Mouse (Mus musculus): ENCODE measurements at regions not wholly inside any gene's neighbourhood (a gene's known extent, or its start where the extent isn't known, plus 50 kb on each side); places are given as distances from the start of the nearest gene placed in this dataset.

- Histone ChIP-seq H3K4me2 (ENCODE audit: low read depth, low read length, severe bottlenecking) (no peak overlapping the region), H3K4me3 (ENCODE audit: low read depth, low read length) (no peak overlapping the region), H3K27me3 (ENCODE audit: control insufficient read depth, insufficient read depth, low read length) (no peaks in the 10 kb centered on the region), H3K9ac (ENCODE audit: low read length) (no peak overlapping the region), H3K27ac (ENCODE audit: low read depth, low read length) (no peak overlapping the region), H3K36me3 (ENCODE audit: control insufficient read depth, insufficient read depth, low read length) (no peaks in the 10 kb centered on the region), H3K4me1 (replicated peaks; ENCODE audit: control insufficient read depth, insufficient read depth, low read length) (no peaks in the 10 kb centered on the region), H3K9me3 (ENCODE audit: control insufficient read depth, low read length) (no peaks in the 10 kb centered on the region)
- no peak for ATAC-seq (replicated peaks; ENCODE audit: low FRiP score)
- 51% methylated on average over 1 of the region's 1 CpGs for WGBS
- DNase-seq (ENCODE audit: low spot score): no peak
Measured at GRCm38 (mm10) chr9:91140651-91141050, 221.6 kb upstream of the Zic4 start.

GRCm38 (mm10) chr9:91151893-91152292 is 210.3 kb upstream of the Zic4 start:
- WGBS: 88% methylated on average over 11 of the region's 11 CpGs

GRCm38 (mm10) chr9:91159311-91159710 is 202.9 kb upstream of the Zic4 start:
- H3K36me3 ChIP-seq (ENCODE audit: control insufficient read depth, insufficient read depth, low read length): no peaks in the 10 kb centered on the region
- H3K9me3 ChIP-seq (ENCODE audit: control insufficient read depth, low read length): no peaks in the 10 kb centered on the region
- ATAC-seq (replicated peaks; ENCODE audit: low FRiP score): no peak
- H3K4me3 ChIP-seq (ENCODE audit: low read depth, low read length): no peak overlapping the region
- H3K4me1 ChIP-seq (replicated peaks; ENCODE audit: control insufficient read depth, insufficient read depth, low read length): no peaks in the 10 kb centered on the region
- H3K27me3 ChIP-seq (ENCODE audit: control insufficient read depth, insufficient read depth, low read length): no peaks in the 10 kb centered on the region
- no peak overlapping the region for H3K4me2 ChIP-seq (ENCODE audit: low read depth, low read length, severe bottlenecking)
- WGBS: 90% methylated on average over 2 of the region's 2 CpGs
- H3K9ac ChIP-seq (ENCODE audit: low read length): no peak overlapping the region
- no peak overlapping the region for H3K27ac ChIP-seq (ENCODE audit: low read depth, low read length)
- no peak for DNase-seq (ENCODE audit: low spot score)

More at GRCm38 (mm10) chr9:91151893-91152292, 210.3 kb upstream of the Zic4 start:
- H3K36me3 ChIP-seq (ENCODE audit: control insufficient read depth, insufficient read depth, low read length): no peaks in the 10 kb centered on the region
- H3K9ac ChIP-seq (ENCODE audit: low read length): no peak overlapping the region
- no peaks in the 10 kb centered on the region for H3K9me3 ChIP-seq (ENCODE audit: control insufficient read depth, low read length)
- no peak overlapping the region for H3K27ac ChIP-seq (ENCODE audit: low read depth, low read length)
- H3K4me3 ChIP-seq (ENCODE audit: low read depth, low read length): no peak overlapping the region
- DNase-seq (ENCODE audit: low spot score) (no peak), ATAC-seq (replicated peaks; ENCODE audit: low FRiP score) (no peak)
- no peak overlapping the region for H3K4me2 ChIP-seq (ENCODE audit: low read depth, low read length, severe bottlenecking)
- no peaks in the 10 kb centered on the region for H3K27me3 ChIP-seq (ENCODE audit: control insufficient read depth, insufficient read depth, low read length)
- H3K4me1 ChIP-seq (replicated peaks; ENCODE audit: control insufficient read depth, insufficient read depth, low read length): no peaks in the 10 kb centered on the region

GRCm38 (mm10) chr9:91167871-91168270 is 194.3 kb upstream of the Zic4 start:
- no peaks in the 10 kb centered on the region for H3K9me3 ChIP-seq (ENCODE audit: control insufficient read depth, low read length)
- no peak overlapping the region for H3K4me2 ChIP-seq (ENCODE audit: low read depth, low read length, severe bottlenecking)
- H3K36me3 ChIP-seq (ENCODE audit: control insufficient read depth, insufficient read depth, low read length): no peaks in the 10 kb centered on the region
- H3K9ac ChIP-seq (ENCODE audit: low read length): no peak overlapping the region
- DNase-seq (ENCODE audit: low spot score): no peak
- H3K4me1 ChIP-seq (replicated peaks; ENCODE audit: control insufficient read depth, insufficient read depth, low read length): no peaks in the 10 kb centered on the region
- no peak overlapping the region for H3K4me3 ChIP-seq (ENCODE audit: low read depth, low read length)
- ATAC-seq (replicated peaks; ENCODE audit: low FRiP score): no peak
- H3K27ac ChIP-seq (ENCODE audit: low read depth, low read length): no peak overlapping the region
- no peaks in the 10 kb centered on the region for H3K27me3 ChIP-seq (ENCODE audit: control insufficient read depth, insufficient read depth, low read length)

- no peaks in the 10 kb centered on the region for H3K9me3 ChIP-seq (ENCODE audit: control insufficient read depth, low read length)
- H3K36me3 ChIP-seq (ENCODE audit: control insufficient read depth, insufficient read depth, low read length): no peaks in the 10 kb centered on the region
- H3K9ac ChIP-seq (ENCODE audit: low read length): no peak overlapping the region
- DNase-seq (ENCODE audit: low spot score) (no peak), ATAC-seq (replicated peaks; ENCODE audit: low FRiP score) (no peak)
- H3K4me2 ChIP-seq (ENCODE audit: low read depth, low read length, severe bottlenecking): no peak overlapping the region
- no peaks in the 10 kb centered on the region for H3K27me3 ChIP-seq (ENCODE audit: control insufficient read depth, insufficient read depth, low read length)
- no peak overlapping the region for H3K4me3 ChIP-seq (ENCODE audit: low read depth, low read length)
- WGBS: 88% methylated on average over 4 of the region's 4 CpGs
- no peaks in the 10 kb centered on the region for H3K4me1 ChIP-seq (replicated peaks; ENCODE audit: control insufficient read depth, insufficient read depth, low read length)
- H3K27ac ChIP-seq (ENCODE audit: low read depth, low read length): no peak overlapping the region
Measured at GRCm38 (mm10) chr9:91193221-91193620, 169.0 kb upstream of the Zic4 start.

GRCm38 (mm10) chr9:91193954-91194353 is 168.3 kb upstream of the Zic4 start:
- DNase-seq (ENCODE audit: low spot score): no peak
- H3K27me3 ChIP-seq (ENCODE audit: control insufficient read depth, insufficient read depth, low read length): no peaks in the 10 kb centered on the region
- ATAC-seq (replicated peaks; ENCODE audit: low FRiP score): no peak
- H3K9ac ChIP-seq (ENCODE audit: low read length): no peak overlapping the region
- H3K36me3 ChIP-seq (ENCODE audit: control insufficient read depth, insufficient read depth, low read length): no peaks in the 10 kb centered on the region
- no peak overlapping the region for H3K27ac ChIP-seq (ENCODE audit: low read depth, low read length)
- 91% methylated on average over 3 of the region's 3 CpGs for WGBS
- H3K4me1 ChIP-seq (replicated peaks; ENCODE audit: control insufficient read depth, insufficient read depth, low read length): no peaks in the 10 kb centered on the region
- H3K4me3 ChIP-seq (ENCODE audit: low read depth, low read length): no peak overlapping the region
- no peaks in the 10 kb centered on the region for H3K9me3 ChIP-seq (ENCODE audit: control insufficient read depth, low read length)
- H3K4me2 ChIP-seq (ENCODE audit: low read depth, low read length, severe bottlenecking): no peak overlapping the region

GRCm38 (mm10) chr9:91207281-91207680 is 154.9 kb upstream of the Zic4 start:
- Histone ChIP-seq H3K4me1 (replicated peaks; ENCODE audit: control insufficient read depth, insufficient read depth, low read length) (no peaks in the 10 kb centered on the region), H3K9me3 (ENCODE audit: control insufficient read depth, low read length) (no peaks in the 10 kb centered on the region), H3K36me3 (ENCODE audit: control insufficient read depth, insufficient read depth, low read length) (no peaks in the 10 kb centered on the region), H3K4me2 (ENCODE audit: low read depth, low read length, severe bottlenecking) (no peak overlapping the region), H3K27ac (ENCODE audit: low read depth, low read length) (no peak overlapping the region), H3K27me3 (ENCODE audit: control insufficient read depth, insufficient read depth, low read length) (no peaks in the 10 kb centered on the region), H3K9ac (ENCODE audit: low read length) (no peak overlapping the region), H3K4me3 (ENCODE audit: low read depth, low read length) (no peak overlapping the region)
- ATAC-seq (replicated peaks; ENCODE audit: low FRiP score) (no peak), DNase-seq (ENCODE audit: low spot score) (no peak)
- WGBS: 80% methylated on average over 2 of the region's 2 CpGs

GRCm38 (mm10) chr9:91227673-91228440 is 134.4 kb upstream of the Zic4 start:
- Histone ChIP-seq H3K36me3 (ENCODE audit: control insufficient read depth, insufficient read depth, low read length) (no peaks in the 10 kb centered on the region), H3K27ac (ENCODE audit: low read depth, low read length) (no peak overlapping the region; the same call in 1 of the 2 replicates), H3K4me1 (replicated peaks; ENCODE audit: control insufficient read depth, insufficient read depth, low read length) (peaks cover 4% of the 10 kb centered on the region; the same call in 1 of the 2 replicates), H3K27me3 (ENCODE audit: control insufficient read depth, insufficient read depth, low read length) (no peaks in the 10 kb centered on the region), H3K9me3 (ENCODE audit: control insufficient read depth, low read length) (no peaks in the 10 kb centered on the region), H3K9ac (ENCODE audit: low read length) (no peak overlapping the region), H3K4me3 (ENCODE audit: low read depth, low read length) (no peak overlapping the region), H3K4me2 (ENCODE audit: low read depth, low read length, severe bottlenecking) (peak overlapping the region; percentile 1; the same call in 1 of the 2 replicates)
- no peak for DNase-seq (ENCODE audit: low spot score)
- peak; percentile 90 for ATAC-seq (replicated peaks; ENCODE audit: low FRiP score)
- WGBS: 32% methylated on average over 10 of the region's 10 CpGs

- DNase-seq (ENCODE audit: low spot score): no peak
- no peaks in the 10 kb centered on the region for H3K27me3 ChIP-seq (ENCODE audit: control insufficient read depth, insufficient read depth, low read length)
Measured at GRCm38 (mm10) chr9:91228525-91228924, 133.7 kb upstream of the Zic4 start.

More at GRCm38 (mm10) chr9:91228525-91228924, 133.7 kb upstream of the Zic4 start:
- H3K27ac ChIP-seq (ENCODE audit: low read depth, low read length): no peak overlapping the region
- H3K4me1 ChIP-seq (replicated peaks; ENCODE audit: control insufficient read depth, insufficient read depth, low read length): peaks cover 4% of the 10 kb centered on the region; the same call in 1 of the 2 replicates
- WGBS: 68% methylated on average over 5 of the region's 5 CpGs
- H3K4me2 ChIP-seq (ENCODE audit: low read depth, low read length, severe bottlenecking): no peak overlapping the region
- no peaks in the 10 kb centered on the region for H3K36me3 ChIP-seq (ENCODE audit: control insufficient read depth, insufficient read depth, low read length)
- no peak overlapping the region for H3K4me3 ChIP-seq (ENCODE audit: low read depth, low read length)
- H3K9ac ChIP-seq (ENCODE audit: low read length): no peak overlapping the region
- no peaks in the 10 kb centered on the region for H3K9me3 ChIP-seq (ENCODE audit: control insufficient read depth, low read length)
- ATAC-seq (replicated peaks; ENCODE audit: low FRiP score): peak; percentile 46; the same call in 1 of the 2 replicates

Data from forebrain, embryonic 11.5 days (tissue).